Mouse (Mus musculus) thymus, adult 2 months (tissue): Measurements from ENCODE around the gene Pla2g4a. TPM values are rescaled to one million over a fixed set of nuclear protein-coding genes. Genes with fewer than 3 reads are reported as not detected.

Source experiments
- DNase-seq: peaks from one replicate; pipeline ENCODE4 v3.0.0; 2021
- H3K27ac ChIP-seq: fragments of 200-500 bp; 2 replicates; pipeline ENCODE4 v1.5.1; 2012; ENCODE audit warnings: low read length, control low read depth; ENCODE audit not compliant: control insufficient read depth, insufficient read depth
- H3K27me3 ChIP-seq: fragments of 200-500 bp; 2 replicates; pipeline ENCODE4 v1.6.1; 2012; ENCODE audit warnings: mild to moderate bottlenecking, low read length, moderate library complexity, mixed read lengths; ENCODE audit not compliant: control insufficient read depth, insufficient read depth
- H3K36me3 ChIP-seq: fragments of 200-500 bp; 2 replicates; pipeline ENCODE4 v1.6.1; 2012; ENCODE audit warnings: mild to moderate bottlenecking, low read length, moderate library complexity; ENCODE audit not compliant: control insufficient read depth, insufficient read depth
- H3K4me1 ChIP-seq: fragments of 200-500 bp; replicated peaks from 2 replicates; pipeline ENCODE4 v1.6.1; 2012; ENCODE audit warnings: low read length; ENCODE audit not compliant: control insufficient read depth, insufficient read depth
- H3K4me3 ChIP-seq: fragments of 200-500 bp; 2 replicates; pipeline ENCODE4 v1.5.1; 2012; ENCODE audit warnings: mild to moderate bottlenecking, low read length, control low read depth, moderate library complexity; ENCODE audit not compliant: control insufficient read depth, insufficient read depth
- CTCF ChIP-seq: fragments of 200-500 bp; IDR thresholded peaks from 2 replicates; pipeline ENCODE4 v1.5.1; 2012; ENCODE audit warnings: mild to moderate bottlenecking, control low read depth, low read length, moderate library complexity, borderline replicate concordance; ENCODE audit not compliant: control insufficient read depth, poor library complexity, insufficient read depth; ENCODE audit errors: extremely low read depth
- POLR2A ChIP-seq: fragments of 200-500 bp; IDR thresholded peaks from 2 replicates; pipeline ENCODE4 v1.6.1; 2012; ENCODE audit warnings: mild to moderate bottlenecking, low read length, control low read depth, moderate library complexity; ENCODE audit not compliant: control insufficient read depth, poor library complexity, insufficient read depth; ENCODE audit errors: extremely low read depth
- WGBS: fragments of 180-500 bp; shearing (Covaris S2); methylation state at CpG from one replicate; pipeline ENCODE4 v1.1.7; 2018; 5-methylcytosine and 5-hydroxymethylcytosine counted together
- polyA plus RNA-seq: library from polyadenylated mRNA; depleted of rRNA; stranded (reverse); fragments of >200 nt; gene quantifications from 2 replicates; pipeline ENCODE4 v1.2.3, GENCODE M21; 2012

Pla2g4a gene
- polyA plus RNA-seq, 1 experiment: 1.7 TPM

DNA sequence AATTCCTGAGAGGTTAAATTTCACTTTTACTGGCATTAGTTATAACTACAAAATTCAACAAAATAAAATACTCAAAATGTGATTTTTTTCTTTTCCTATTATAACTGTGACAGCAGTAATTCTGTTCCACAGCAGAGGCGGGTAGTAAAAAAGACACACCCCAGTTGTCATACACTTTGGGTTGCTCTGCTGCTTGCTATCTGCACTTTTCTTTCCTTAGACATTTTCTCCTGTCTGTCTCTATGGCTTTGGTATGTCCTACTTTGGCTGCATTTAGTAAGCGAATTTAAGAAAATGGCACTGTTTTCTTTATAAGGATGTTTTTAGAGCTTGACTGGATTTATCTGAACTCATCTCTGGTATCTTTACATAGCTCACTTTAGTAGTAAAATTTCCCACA is 98.9 kb downstream of the Pla2g4a start:
- Histone ChIP-seq H3K27me3 (no peaks in the 10 kb centered on the region), H3K4me1 (no peaks in the 10 kb centered on the region), H3K27ac (no peak overlapping the region), H3K4me3 (no peak overlapping the region), H3K36me3 (no peaks in the 10 kb centered on the region)
- TF ChIP-seq CTCF (no peak), POLR2A (no peak)
- WGBS: 99% methylated on average over 2 of the region's 2 CpGs
- DNase-seq: no peak

- H3K4me3 ChIP-seq: no peak overlapping the region
- no peak for TF ChIP-seq CTCF
- no peak for TF ChIP-seq POLR2A
- no peaks in the 10 kb centered on the region for H3K36me3 ChIP-seq
- DNase-seq: no peak
- 90% methylated on average over 2 of the region's 2 CpGs for WGBS
- no peaks in the 10 kb centered on the region for H3K27me3 ChIP-seq
- no peak overlapping the region for H3K27ac ChIP-seq
- H3K4me1 ChIP-seq: no peaks in the 10 kb centered on the region
Measured at GRCm38 (mm10) chr1:149861543-149861942, 99.5 kb downstream of the Pla2g4a start.

DNA sequence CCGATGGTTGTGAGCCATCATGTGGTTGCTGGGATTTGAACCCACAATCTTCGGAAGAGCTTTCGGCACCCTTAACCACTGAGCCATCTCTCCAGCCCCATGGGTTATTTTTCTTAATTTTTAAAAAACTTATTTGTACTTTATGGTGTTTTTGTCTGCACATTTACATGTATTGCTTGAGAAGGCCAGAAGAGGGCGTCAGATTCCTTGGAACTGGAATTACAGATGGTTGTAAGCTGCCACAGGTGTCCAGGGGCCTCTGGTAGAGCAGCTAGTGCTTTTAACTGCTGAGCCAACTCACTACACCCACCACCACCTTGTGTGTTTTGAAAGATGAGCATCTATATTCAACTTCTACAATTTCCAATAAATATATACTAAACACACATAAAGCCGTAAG is 102.4 kb downstream of the Pla2g4a start:
- Histone ChIP-seq H3K27ac (no peak overlapping the region), H3K27me3 (no peaks in the 10 kb centered on the region), H3K4me3 (no peak overlapping the region), H3K4me1 (no peaks in the 10 kb centered on the region), H3K36me3 (no peaks in the 10 kb centered on the region)
- TF ChIP-seq CTCF (no peak), POLR2A (no peak)
- no peak for DNase-seq
- 85% methylated on average over 5 of the region's 5 CpGs for WGBS

DNA sequence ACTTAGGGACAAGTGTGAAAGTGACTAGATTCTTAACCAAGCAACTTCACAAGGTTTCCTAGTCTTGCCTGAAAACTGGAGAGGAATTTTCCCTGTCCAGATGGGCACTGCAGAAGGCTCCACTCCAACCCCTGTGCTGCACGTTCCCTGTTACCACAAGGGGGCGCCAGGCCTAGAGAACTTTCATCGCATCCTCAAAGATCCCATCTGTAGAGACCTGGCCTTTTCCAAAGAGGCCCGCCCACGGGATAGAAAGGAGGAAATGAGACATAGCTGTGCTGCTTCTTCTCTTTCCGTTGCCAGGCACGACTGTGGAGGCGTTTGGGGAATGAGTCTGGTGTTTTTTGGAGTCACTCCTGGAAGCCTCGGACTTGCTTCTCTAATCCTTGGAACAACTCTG is 104.4 kb downstream of the Pla2g4a start:
- Histone ChIP-seq H3K36me3 (no peaks in the 10 kb centered on the region), H3K4me1 (no peaks in the 10 kb centered on the region), H3K27ac (no peak overlapping the region), H3K27me3 (no peaks in the 10 kb centered on the region), H3K4me3 (no peak overlapping the region)
- TF ChIP-seq CTCF (peak; percentile 77; the same call in 1 of the 2 replicates), POLR2A (no peak)
- 57% methylated on average over 9 of the region's 9 CpGs for WGBS
- DNase-seq: peak; percentile 33

DNA sequence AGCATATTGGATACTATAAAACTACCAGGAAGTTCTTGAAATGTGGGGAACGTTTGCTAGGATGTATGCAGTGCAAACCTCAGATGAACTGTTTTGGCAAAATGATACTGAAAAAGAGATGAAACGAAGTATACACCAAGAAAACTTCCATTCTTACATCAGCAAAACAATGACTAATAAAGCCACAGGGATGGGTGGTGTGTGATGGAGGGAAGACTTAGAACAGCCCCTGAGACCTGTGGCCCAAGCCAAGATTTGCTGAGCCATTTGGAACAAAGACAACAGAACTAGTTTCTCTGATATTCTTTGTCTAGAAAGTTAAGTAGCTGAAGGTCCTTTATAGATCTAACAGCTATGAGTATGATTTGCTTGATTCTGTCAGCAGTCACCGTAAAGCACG is 105.5 kb downstream of the Pla2g4a start:
- no peaks in the 10 kb centered on the region for H3K4me1 ChIP-seq
- TF ChIP-seq CTCF (no peak), POLR2A (no peak)
- 91% methylated on average over 4 of the region's 4 CpGs for WGBS

GRCm38 (mm10) chr1:149854867-149855266 is 106.2 kb downstream of the Pla2g4a start:
- no peaks in the 10 kb centered on the region for H3K36me3 ChIP-seq
- no peak overlapping the region for H3K4me3 ChIP-seq
- DNase-seq: no peak
- TF ChIP-seq POLR2A: no peak
- TF ChIP-seq CTCF: no peak
- H3K27ac ChIP-seq: no peak overlapping the region
- H3K4me1 ChIP-seq: no peaks in the 10 kb centered on the region
- no peaks in the 10 kb centered on the region for H3K27me3 ChIP-seq
- WGBS: 91% methylated on average over 7 of the region's 7 CpGs

More for the DNA sequence above, 105.5 kb downstream of the Pla2g4a start:
- no peaks in the 10 kb centered on the region for H3K27me3 ChIP-seq
- no peak overlapping the region for H3K4me3 ChIP-seq
- no peaks in the 10 kb centered on the region for H3K36me3 ChIP-seq
- DNase-seq: no peak
- H3K27ac ChIP-seq: no peak overlapping the region

GRCm38 (mm10) chr1:149846655-149847054 is 114.4 kb downstream of the Pla2g4a start:
- Histone ChIP-seq H3K4me3 (no peak overlapping the region), H3K27ac (no peak overlapping the region), H3K4me1 (no peaks in the 10 kb centered on the region), H3K36me3 (no peaks in the 10 kb centered on the region), H3K27me3 (no peaks in the 10 kb centered on the region)
- WGBS: 95% methylated on average over 6 of the region's 6 CpGs
- DNase-seq: no peak
- TF ChIP-seq CTCF (no peak), POLR2A (no peak)
